Mouse (Mus musculus): Measurements from ENCODE around the gene Draxin.

DNA sequence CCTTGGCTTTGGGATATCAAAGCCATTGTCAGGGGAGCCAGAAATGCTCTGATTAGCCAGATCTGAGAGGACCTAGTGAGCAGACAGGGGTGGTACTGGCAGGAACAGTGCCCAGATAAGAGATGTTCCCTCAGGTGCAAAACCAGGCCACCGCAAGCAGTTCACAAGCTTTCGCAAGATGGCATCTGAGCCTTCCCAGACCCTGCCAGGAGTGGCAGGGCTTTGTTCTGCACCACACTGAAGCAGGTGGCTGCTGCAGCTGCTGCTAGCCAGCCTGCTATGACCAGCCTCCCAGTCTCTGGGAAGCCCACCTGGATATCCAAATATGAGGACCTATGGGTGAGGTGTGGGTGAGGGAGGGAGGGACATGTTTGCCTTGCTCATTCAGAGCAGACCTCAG lies 32.6 kb downstream of the Draxin start:
- no peak for TF ChIP-seq CTCF (IDR thresholded peaks at IDR 0.05; ENCODE audit: extremely low read depth, insufficient read length, insufficient replicate concordance, low read depth, low read length)
- TF ChIP-seq POLR2A (IDR thresholded peaks at IDR 0.05; ENCODE audit: low read depth, low read length): no peak

Measured in small intestine, adult 2 months (tissue).